Mouse (Mus musculus): ENCODE results near the gene Irx2. TPM values are rescaled to one million over a fixed set of nuclear protein-coding genes. Genes with fewer than 3 reads are reported as not detected.

The Irx2 gene
- polyA plus RNA-seq, 1 experiment from 2014 or later, result 1.9 TPM

DNA sequence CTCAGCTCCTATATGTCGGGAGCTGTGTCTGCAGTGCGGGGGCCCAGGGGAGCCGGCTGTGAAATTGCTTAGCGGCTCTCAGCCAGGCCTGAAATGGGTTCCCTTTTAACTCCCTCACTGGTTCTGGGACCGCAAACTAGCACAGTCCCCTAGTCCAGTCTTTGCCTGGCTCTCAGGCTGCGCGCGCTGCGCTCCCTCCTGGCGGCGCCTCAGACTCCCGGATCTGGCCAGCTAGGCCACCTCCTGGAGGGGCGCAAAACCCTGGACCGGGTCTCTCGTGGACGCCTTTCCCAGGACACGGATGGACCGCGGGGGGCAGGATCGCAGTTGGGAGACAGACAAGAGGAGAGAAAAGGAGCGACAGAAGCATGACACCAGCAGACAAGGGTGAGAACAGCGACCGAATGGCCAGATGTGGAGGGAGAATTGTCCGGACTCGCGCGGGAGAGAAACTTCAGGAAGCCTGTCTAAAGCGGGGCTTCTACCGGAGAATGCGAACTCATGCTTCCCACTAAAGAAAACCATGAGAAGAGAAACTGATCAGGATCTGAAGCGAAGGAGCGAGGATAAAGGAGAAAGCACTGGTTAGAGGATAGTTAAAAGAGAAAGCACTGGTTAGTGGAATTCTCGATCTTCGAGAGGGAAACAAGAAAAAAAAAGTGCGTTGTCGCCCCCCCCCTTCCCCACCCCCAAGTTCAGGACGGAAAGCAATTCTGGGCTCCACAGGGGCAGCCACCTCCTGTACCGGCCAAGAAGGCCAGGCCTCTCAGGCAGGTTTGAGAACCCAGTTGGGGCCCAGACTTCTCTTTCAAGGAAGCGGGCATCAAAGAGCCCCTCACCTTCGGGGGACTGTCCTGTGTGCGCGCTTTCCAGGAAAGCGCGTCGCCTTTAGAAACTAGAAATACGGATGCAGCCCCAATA is 4.4 kb upstream of the Irx2 start:
- no peak overlapping the region for H3K27ac ChIP-seq (ENCODE audit: low read length)
- no peaks in the 10 kb centered on the region for H3K9me3 ChIP-seq (ENCODE audit: control insufficient read depth, low read depth, low read length)
- no peak overlapping the region for H3K9ac ChIP-seq (replicated peaks; ENCODE audit: low read depth, low read length)
- peak overlapping the region; percentile 17 for H3K4me3 ChIP-seq (ENCODE audit: low read depth, low read length)
- H3K4me1 ChIP-seq (ENCODE audit: control insufficient read depth, insufficient read depth, low read length), result peaks cover 6% of the 10 kb centered on the region; the same call in 1 of the 2 replicates
- no peak for ATAC-seq (ENCODE audit: insufficient number of reproducible peaks, insufficient read depth, low FRiP score, low read depth)
- H3K27me3 ChIP-seq (ENCODE audit: control insufficient read depth, insufficient read depth, low read length), result peaks cover 68% of the 10 kb centered on the region
- WGBS, result under 1% methylated on average over 46 of the region's 46 CpGs
- H3K36me3 ChIP-seq (ENCODE audit: control insufficient read depth, insufficient read depth, low read length), result no peaks in the 10 kb centered on the region
- H3K4me2 ChIP-seq (replicated peaks; ENCODE audit: low read depth, low read length), result peak overlapping the region; percentile 32

- H3K9me3 ChIP-seq (ENCODE audit: control insufficient read depth, low read depth, low read length), result no peaks in the 10 kb centered on the region
- peaks cover 69% of the 10 kb centered on the region for H3K27me3 ChIP-seq (ENCODE audit: control insufficient read depth, insufficient read depth, low read length)
- H3K27ac ChIP-seq (ENCODE audit: low read length), result no peak overlapping the region
- H3K4me1 ChIP-seq (ENCODE audit: control insufficient read depth, insufficient read depth, low read length), result peaks cover 6% of the 10 kb centered on the region; the same call in 1 of the 2 replicates
- no peak overlapping the region for H3K9ac ChIP-seq (replicated peaks; ENCODE audit: low read depth, low read length)
- no peak for ATAC-seq (ENCODE audit: insufficient number of reproducible peaks, insufficient read depth, low FRiP score, low read depth)
- H3K4me2 ChIP-seq (replicated peaks; ENCODE audit: low read depth, low read length), result peak overlapping the region; percentile 32
- peak overlapping the region; percentile 17 for H3K4me3 ChIP-seq (ENCODE audit: low read depth, low read length)
- 6% methylated on average over 6 of the region's 6 CpGs for WGBS
- no peaks in the 10 kb centered on the region for H3K36me3 ChIP-seq (ENCODE audit: control insufficient read depth, insufficient read depth, low read length)
Observed at GRCm38 (mm10) chr13:72624847-72625170, 3.8 kb upstream of the Irx2 start.

DNA sequence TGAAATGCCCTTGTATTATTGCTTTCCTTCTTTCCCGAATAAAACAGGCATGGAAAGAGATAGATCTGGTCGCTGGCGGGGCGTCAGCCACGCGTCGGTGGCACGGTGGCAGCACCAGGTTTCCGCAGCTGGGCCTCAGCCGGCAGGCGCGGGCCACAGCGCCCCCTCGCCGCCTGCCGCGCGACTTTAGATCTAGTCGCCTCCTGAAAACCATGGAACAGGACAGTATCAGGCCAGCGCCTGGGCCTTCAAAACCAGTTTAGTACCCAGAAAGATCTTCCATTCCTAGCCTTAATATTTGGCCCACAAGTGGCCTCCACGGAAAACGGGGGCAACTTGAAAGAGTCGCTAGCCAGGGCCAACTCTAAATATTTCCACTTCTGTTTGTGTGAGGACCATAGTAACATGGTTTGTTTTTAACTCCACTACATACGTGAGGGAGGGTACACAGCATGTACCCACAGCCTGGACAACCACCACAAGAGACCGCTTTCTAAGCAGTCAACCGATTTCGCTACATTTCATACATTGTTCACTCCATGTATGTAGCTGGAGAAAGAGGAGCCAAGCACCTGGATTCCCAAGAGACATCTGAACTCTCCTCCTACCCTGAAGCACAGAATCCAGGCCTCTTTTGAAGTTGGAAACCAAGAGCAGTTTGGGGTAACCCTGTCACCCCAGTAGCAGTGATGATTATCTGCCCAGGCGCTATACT is 3.2 kb upstream of the Irx2 start:
- no peaks in the 10 kb centered on the region for H3K9me3 ChIP-seq (ENCODE audit: control insufficient read depth, low read depth, low read length)
- peaks cover 72% of the 10 kb centered on the region for H3K27me3 ChIP-seq (ENCODE audit: control insufficient read depth, insufficient read depth, low read length)
- H3K4me1 ChIP-seq (ENCODE audit: control insufficient read depth, insufficient read depth, low read length), result peaks cover 6% of the 10 kb centered on the region; the same call in 1 of the 2 replicates
- H3K4me3 ChIP-seq (ENCODE audit: low read depth, low read length), result peak overlapping the region; percentile 17; the same call in 1 of the 2 replicates
- WGBS, result 6% methylated on average over 28 of the region's 28 CpGs
- H3K9ac ChIP-seq (replicated peaks; ENCODE audit: low read depth, low read length), result no peak overlapping the region
- H3K4me2 ChIP-seq (replicated peaks; ENCODE audit: low read depth, low read length), result 0 out of 2 replicates have a peak overlapping the region, but pooled peaks have one; percentile 12
- no peak overlapping the region for H3K27ac ChIP-seq (ENCODE audit: low read length)
- ATAC-seq (ENCODE audit: insufficient number of reproducible peaks, insufficient read depth, low FRiP score, low read depth), result no peak
- no peaks in the 10 kb centered on the region for H3K36me3 ChIP-seq (ENCODE audit: control insufficient read depth, insufficient read depth, low read length)

DNA sequence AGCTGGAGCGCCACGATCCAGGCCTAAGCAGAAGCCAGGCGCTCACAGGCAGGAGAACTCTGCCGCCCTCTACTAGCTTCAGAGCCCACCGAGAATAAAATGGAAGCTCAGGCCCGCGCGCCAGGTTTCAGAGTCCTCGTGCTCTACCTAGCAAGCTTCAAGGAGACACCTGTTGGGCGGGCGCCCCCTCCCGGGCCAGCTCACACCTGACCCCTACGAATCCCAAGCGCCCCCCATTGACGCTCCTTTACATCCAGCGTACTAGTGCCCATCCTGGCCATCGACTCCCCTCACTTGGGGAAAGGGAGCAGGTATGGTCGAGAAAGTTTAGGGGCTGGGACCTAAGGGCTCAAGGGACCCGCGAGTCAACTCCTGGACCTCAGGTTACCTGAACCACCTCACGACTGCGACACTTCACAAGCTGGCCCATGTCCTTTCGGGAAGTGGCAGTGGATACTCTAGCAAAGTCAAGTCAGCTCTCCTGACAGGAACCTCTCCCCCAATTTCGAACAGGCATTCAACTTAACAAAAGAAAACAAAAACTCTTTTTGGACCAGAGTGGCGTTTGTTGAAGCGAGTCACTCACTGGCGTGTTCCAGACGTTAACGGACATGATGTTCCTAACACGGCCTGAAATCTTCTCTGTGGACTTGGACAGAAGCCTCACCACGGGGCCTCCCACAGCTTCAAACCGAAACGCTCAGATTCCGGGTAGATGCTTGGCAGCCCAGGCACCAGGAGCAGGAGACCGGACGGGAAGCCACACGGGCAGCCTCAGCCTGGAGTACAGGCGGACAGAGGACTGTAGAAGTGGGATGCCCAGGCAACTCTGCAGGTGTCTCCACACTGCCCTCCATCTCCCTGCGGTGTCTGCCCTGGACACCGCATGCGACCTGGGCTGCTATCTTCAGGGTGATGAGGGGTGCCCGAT is 964 bp upstream of the Irx2 start:
- Histone ChIP-seq H3K4me3 (ENCODE audit: low read depth, low read length) (peak overlapping the region; percentile 43), H3K9ac (replicated peaks; ENCODE audit: low read depth, low read length) (no peak overlapping the region), H3K27ac (ENCODE audit: low read length) (no peak overlapping the region; the same call in 1 of the 2 replicates), H3K9me3 (ENCODE audit: control insufficient read depth, low read depth, low read length) (no peaks in the 10 kb centered on the region), H3K4me2 (replicated peaks; ENCODE audit: low read depth, low read length) (peak overlapping the region; percentile 87), H3K4me1 (ENCODE audit: control insufficient read depth, insufficient read depth, low read length) (peaks cover 9% of the 10 kb centered on the region; the same call in 1 of the 2 replicates), H3K27me3 (ENCODE audit: control insufficient read depth, insufficient read depth, low read length) (peaks cover 63% of the 10 kb centered on the region), H3K36me3 (ENCODE audit: control insufficient read depth, insufficient read depth, low read length) (no peaks in the 10 kb centered on the region)
- peak; percentile 6; the same call in 1 of the 2 replicates for ATAC-seq (ENCODE audit: insufficient number of reproducible peaks, insufficient read depth, low FRiP score, low read depth)
- WGBS, result under 1% methylated on average over 42 of the region's 42 CpGs

DNA sequence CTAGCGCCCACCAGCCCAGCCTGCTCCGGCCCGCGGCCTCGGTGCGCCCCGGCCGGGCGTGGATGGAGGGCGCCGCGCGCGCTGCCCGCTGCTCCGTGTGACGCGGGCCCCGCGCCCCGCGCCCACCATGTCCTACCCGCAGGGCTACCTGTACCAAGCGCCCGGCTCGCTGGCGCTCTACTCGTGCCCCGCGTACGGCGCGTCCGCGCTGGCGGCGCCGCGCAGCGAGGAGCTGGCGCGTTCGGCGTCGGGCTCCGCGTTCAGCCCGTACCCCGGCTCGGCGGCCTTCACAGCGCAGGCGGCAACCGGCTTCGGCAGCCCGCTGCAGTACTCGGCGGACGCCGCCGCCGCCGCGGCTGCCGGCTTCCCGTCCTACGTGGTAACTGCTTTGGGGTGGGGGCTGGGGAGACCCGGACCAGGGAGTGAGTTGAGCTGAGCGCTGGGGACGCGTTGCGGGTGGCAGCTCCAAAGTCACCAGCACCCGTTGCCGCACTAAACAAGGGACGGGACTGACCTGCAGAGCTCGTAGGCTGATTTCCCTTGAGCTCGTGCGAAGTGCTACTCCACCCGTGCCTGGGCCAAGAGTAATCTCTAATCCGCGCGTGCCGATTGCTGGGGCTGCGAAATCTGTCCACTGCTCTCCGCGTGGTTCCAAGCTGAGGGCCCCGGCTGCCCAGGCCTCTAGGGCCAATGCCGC is 463 bp downstream of the Irx2 start:
- Histone ChIP-seq H3K27ac (ENCODE audit: low read length) (no peak overlapping the region), H3K27me3 (ENCODE audit: control insufficient read depth, insufficient read depth, low read length) (peaks cover 60% of the 10 kb centered on the region), H3K36me3 (ENCODE audit: control insufficient read depth, insufficient read depth, low read length) (no peaks in the 10 kb centered on the region), H3K4me2 (replicated peaks; ENCODE audit: low read depth, low read length) (peak overlapping the region; percentile 87), H3K4me1 (ENCODE audit: control insufficient read depth, insufficient read depth, low read length) (peaks cover 9% of the 10 kb centered on the region; the same call in 1 of the 2 replicates), H3K9ac (replicated peaks; ENCODE audit: low read depth, low read length) (peak overlapping the region; percentile 38), H3K4me3 (ENCODE audit: low read depth, low read length) (peak overlapping the region; percentile 43), H3K9me3 (ENCODE audit: control insufficient read depth, low read depth, low read length) (no peaks in the 10 kb centered on the region)
- peak; percentile 59 for ATAC-seq (ENCODE audit: insufficient number of reproducible peaks, insufficient read depth, low FRiP score, low read depth)
- WGBS, result under 1% methylated on average over 81 of the region's 88 CpGs

DNA sequence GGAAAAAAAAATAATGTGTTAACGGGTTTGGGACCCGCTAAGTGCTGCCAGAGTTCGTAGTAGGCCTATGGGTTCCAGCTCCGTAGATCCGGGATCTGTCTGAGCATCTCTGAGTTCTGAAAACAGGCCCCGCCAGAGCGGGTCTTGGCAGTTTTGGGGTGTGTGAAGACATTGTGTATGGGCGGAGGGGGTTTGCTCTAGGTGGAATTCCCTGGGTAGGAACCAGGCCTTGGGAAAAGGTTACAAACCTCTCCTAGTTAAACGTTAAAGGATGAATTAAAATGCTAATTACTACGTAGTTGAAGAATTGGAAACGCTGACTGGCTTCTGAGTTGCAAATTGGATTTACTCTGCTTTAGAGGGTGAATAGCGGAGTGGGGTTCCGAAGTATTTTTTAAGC is 1.2 kb downstream of the Irx2 start:
- no peak for ATAC-seq (ENCODE audit: insufficient number of reproducible peaks, insufficient read depth, low FRiP score, low read depth)
- peak overlapping the region; percentile 43 for H3K4me3 ChIP-seq (ENCODE audit: low read depth, low read length)
- peaks cover 9% of the 10 kb centered on the region; the same call in 1 of the 2 replicates for H3K4me1 ChIP-seq (ENCODE audit: control insufficient read depth, insufficient read depth, low read length)
- no peak overlapping the region for H3K27ac ChIP-seq (ENCODE audit: low read length)
- peaks cover 61% of the 10 kb centered on the region for H3K27me3 ChIP-seq (ENCODE audit: control insufficient read depth, insufficient read depth, low read length)
- H3K9ac ChIP-seq (replicated peaks; ENCODE audit: low read depth, low read length), result no peak overlapping the region
- 3% methylated on average over 13 of the region's 13 CpGs for WGBS
- H3K4me2 ChIP-seq (replicated peaks; ENCODE audit: low read depth, low read length), result peak overlapping the region; percentile 19; the same call in 1 of the 2 replicates
- H3K36me3 ChIP-seq (ENCODE audit: control insufficient read depth, insufficient read depth, low read length), result no peaks in the 10 kb centered on the region
- no peaks in the 10 kb centered on the region for H3K9me3 ChIP-seq (ENCODE audit: control insufficient read depth, low read depth, low read length)

DNA sequence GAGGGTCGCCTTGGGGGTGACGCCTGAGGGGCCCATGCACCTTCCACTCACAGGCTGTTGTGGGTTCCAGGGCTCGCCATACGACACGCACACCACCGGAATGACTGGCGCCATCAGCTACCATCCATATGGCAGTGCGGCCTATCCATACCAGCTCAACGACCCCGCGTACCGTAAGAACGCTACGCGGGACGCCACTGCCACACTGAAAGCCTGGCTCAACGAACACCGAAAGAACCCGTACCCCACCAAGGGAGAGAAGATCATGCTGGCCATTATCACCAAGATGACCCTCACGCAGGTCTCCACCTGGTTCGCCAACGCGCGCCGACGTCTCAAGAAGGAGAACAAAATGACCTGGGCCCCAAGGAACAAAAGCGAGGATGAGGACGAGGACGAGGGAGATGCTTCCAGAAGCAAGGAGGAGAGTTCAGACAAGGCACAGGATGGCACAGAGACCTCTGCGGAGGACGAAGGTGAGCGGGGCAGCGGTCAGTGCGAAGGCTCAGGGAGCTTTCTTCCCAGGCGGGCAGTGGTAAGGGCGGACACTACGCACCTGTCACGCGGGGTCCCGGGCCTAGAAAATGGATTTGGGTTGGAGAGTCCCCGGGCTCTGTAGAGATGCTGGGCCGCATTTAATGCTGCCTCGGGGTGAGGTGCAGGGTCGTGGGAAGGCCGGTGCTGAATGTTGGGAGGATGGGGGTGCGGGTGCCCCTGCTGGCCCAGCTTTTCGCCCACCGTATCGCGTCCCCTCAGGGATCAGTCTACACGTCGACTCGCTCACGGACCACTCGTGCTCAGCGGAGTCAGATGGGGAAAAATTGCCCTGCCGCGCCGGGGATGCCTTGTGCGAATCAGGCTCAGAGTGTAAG is 2.1 kb downstream of the Irx2 start:
- Histone ChIP-seq H3K27ac (ENCODE audit: low read length) (no peak overlapping the region), H3K27me3 (ENCODE audit: control insufficient read depth, insufficient read depth, low read length) (peaks cover 62% of the 10 kb centered on the region), H3K9ac (replicated peaks; ENCODE audit: low read depth, low read length) (no peak overlapping the region), H3K4me2 (replicated peaks; ENCODE audit: low read depth, low read length) (peak overlapping the region; percentile 19), H3K36me3 (ENCODE audit: control insufficient read depth, insufficient read depth, low read length) (no peaks in the 10 kb centered on the region), H3K4me1 (ENCODE audit: control insufficient read depth, insufficient read depth, low read length) (peaks cover 9% of the 10 kb centered on the region; the same call in 1 of the 2 replicates), H3K4me3 (ENCODE audit: low read depth, low read length) (peak overlapping the region; percentile 43; the same call in 1 of the 2 replicates), H3K9me3 (ENCODE audit: control insufficient read depth, low read depth, low read length) (no peaks in the 10 kb centered on the region)
- no peak for ATAC-seq (ENCODE audit: insufficient number of reproducible peaks, insufficient read depth, low FRiP score, low read depth)
- 5% methylated on average over 60 of the region's 60 CpGs for WGBS

Measured in stomach, embryonic 14.5 days (tissue).